Mouse (Mus musculus) activated CD4-positive, CD25-positive, alpha-beta regulatory T cell, adult 9 weeks (primary cell): ENCODE data around the gene Axl. TPM values are rescaled to one million over a fixed set of nuclear protein-coding genes. Genes with fewer than 3 reads are reported as not detected.

ENCODE experiments used
- polyA plus RNA-seq: library from polyadenylated mRNA; unstranded; fragments of 100-300 nt; shearing (Covaris generic); gene quantifications from one replicate; pipeline ENCODE4 v1.2.1, GENCODE M21; 2017

Axl gene
- 46.6 TPM for polyA plus RNA-seq

GRCm38 (mm10) chr7:25788220-25789128 lies at the start of gene Axl:
Axl (minus strand) TSS chr7:25788705.

GRCm38 (mm10) chr7:25816241-25816919 lies 27.9 kb upstream of the Axl start, which contains the start of gene Cyp2s1:
Cyp2s1 (minus strand) TSS chr7:25816913.

GRCm38 (mm10) chr7:25754738-25755467 lies 33.6 kb downstream of the Axl start, which contains the start of gene Hnrnpul1:
Hnrnpul1 (minus strand) TSS chr7:25754757.

DNA sequence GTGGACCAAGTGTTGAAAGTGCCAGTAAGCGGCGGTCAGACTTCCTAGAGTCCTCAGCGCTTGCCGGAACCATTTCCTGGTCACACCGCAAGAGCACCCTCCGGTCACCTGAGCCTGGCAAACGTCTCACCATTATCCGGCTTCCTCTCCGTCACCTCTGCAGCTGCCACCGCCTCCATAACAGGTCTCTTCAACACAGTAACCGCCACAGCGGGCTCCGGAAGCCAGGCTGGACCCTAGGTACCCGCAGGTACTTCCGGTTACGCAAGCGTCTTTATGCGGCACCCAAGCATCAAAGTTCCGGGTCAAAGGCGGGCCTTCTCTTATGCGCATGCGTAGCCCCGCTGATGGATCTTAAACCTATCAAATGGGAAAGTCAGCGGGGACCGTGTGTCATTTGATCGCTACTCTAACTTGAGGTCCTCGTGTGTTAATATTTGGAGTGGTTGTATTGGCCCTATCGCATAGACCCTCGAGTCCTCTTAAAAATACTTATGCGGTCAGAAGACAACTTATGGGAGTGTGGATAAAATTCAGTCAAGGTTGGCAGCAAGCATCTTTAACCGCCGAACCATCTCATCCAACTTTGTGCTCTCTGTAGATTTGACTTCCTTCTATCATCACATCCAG lies 69.6 kb downstream of the Axl start, which contains the start of gene Ccdc97:
Gene Ccdc97 (minus strand): TSS at position 301 of the 630 bp plus-strand sequence.

Other genes starting within 250 kb of the Axl start
- not detected for gene Ceacam2, start 248.8 kb downstream of the Axl start, polyA plus RNA-seq
- not detected for gene Erich4, start 172.8 kb downstream of the Axl start, polyA plus RNA-seq
- 67.2 TPM for gene Dmac2, start 169.3 kb downstream of the Axl start, polyA plus RNA-seq
- 0.28 TPM for gene B3gnt8, start 162.1 kb downstream of the Axl start, polyA plus RNA-seq
- 53.1 TPM for gene Bckdha, start 129.7 kb downstream of the Axl start, polyA plus RNA-seq
- gene Exosc5, start 129.5 kb downstream of the Axl start, polyA plus RNA-seq = 113 TPM
- 4.5 TPM for gene Tmem91, start 113.5 kb downstream of the Axl start, polyA plus RNA-seq
- gene B9d2, start 107.9 kb downstream of the Axl start, polyA plus RNA-seq = 51.7 TPM
- gene Tgfb1, start 101.7 kb downstream of the Axl start, polyA plus RNA-seq = 80.3 TPM
- 78.1 TPM for gene Ccdc97, start 69.6 kb downstream of the Axl start, polyA plus RNA-seq
- 61.1 TPM for gene Hnrnpul1, start 33.9 kb downstream of the Axl start, polyA plus RNA-seq
- 4.9 TPM for gene Cyp2s1, start 28.2 kb upstream of the Axl start, polyA plus RNA-seq
- not detected for gene Cyp2b10, start 108.9 kb upstream of the Axl start, polyA plus RNA-seq